Mouse (Mus musculus): ENCODE measurements around the gene Mterf1b.
"Not testable (repeated sequence)": the region's sequence is repeated elsewhere in the genome, so short reads cannot be mapped to it uniquely, and the experiment has no call there.

Mterf1b gene

DNA sequence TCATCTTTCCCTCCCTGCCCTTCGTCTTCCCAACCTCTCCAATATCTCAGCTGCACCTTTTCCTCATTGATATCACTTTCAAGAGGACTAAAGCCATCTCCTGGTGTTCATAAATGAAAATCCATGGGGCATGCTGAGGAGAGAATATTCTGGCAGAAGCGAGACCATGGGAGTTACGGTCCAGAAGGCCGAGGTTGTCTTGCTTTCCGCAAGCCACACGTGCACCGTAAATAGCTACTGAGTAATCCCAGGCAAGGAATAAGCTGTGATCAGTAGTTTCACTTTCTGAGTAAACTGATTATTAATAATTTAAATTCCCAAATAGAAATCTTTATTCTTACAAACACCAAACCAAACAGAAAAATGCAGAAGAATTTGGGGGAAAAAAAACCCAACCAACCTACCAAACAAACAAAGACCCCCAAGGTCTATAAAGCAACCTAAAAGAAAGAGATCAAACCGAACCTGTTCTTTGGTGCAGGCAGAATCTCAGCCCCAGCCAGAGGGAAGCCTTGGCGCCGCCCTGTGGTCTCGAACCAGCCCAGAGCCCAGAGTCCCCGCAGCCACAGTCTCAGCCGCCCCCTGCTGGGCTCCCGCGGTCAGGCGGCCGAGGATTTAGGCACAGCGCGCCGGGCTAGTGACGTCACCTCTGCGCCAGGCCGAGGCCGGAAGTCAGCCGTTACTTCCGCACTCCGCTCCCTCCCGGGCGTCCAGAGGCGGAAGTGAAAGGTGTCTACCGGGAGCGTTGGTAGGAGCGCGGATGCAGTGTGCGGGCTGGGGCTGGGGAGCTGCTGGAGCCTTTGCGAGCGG lies at the start of gene Mterf1b:
Gene Mterf1b (plus strand): TSS at position 697 of the 810 bp plus-strand sequence.
- DNase-seq: not testable (repeated sequence)

DNA sequence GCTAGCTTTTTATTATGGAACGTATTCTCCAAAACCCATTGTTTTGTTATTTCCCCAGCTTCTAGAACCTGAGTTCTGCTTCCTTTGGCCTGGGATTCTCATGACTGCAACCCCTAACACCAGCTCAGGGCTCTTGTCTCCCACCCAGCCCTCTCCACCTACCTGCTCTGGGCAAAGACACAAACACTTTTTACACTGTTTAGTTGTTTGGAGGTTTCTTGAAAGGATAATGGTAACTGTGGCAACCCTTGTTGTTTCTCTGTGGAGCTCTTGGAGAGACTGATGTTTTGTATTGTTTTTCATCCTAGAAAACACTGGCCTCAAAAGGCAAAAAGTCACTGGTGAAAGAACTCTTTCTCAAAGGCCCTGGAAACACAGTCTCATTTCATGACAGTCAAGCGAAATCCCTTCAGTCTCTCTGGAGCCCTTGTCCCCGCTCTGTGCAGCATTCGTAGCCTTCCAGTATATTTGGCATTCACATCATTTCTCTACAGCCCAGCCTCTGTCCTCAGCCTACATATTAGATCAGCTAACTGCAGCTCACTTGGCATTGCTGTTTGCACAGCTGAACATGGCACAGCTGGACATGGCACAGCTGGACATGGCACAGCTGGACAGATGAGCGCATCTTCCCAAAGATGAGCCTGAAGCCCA lies 32.6 kb upstream of the Mterf1b start:
- not testable (repeated sequence) for DNase-seq

DNA sequence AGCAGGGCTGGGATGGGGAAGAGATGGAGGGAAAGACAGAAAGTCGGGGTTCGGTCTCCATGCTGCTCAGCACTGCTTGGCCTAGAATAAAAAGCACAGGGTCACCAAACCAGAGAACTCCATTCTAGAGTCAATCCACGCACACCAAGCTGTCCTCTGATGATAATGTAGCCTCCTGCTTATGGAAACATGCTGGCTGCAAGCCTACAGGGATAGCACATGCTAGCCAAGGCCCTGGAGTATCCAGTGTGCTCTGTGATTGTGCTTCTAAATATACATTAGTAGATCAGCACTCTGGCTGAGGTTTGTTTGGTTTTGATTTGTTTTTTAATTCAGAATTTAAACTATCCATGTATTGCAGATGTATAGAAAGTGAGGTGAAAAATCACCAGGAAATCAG lies 30.6 kb upstream of the Mterf1b start:
- DNase-seq: no peak

GRCm38 (mm10) chr5:4162461-4162860 lies 29.7 kb upstream of the Mterf1b start:
- no peak for DNase-seq

- DNase-seq: not testable (repeated sequence)
Observed at GRCm38 (mm10) chr5:4167813-4168529, 24.2 kb upstream of the Mterf1b start.

- not testable (repeated sequence) for DNase-seq
Observed at GRCm38 (mm10) chr5:4168530-4168926, 23.6 kb upstream of the Mterf1b start.

- DNase-seq: not testable (repeated sequence)
Observed at GRCm38 (mm10) chr5:4176421-4176820, 15.7 kb upstream of the Mterf1b start.

DNA sequence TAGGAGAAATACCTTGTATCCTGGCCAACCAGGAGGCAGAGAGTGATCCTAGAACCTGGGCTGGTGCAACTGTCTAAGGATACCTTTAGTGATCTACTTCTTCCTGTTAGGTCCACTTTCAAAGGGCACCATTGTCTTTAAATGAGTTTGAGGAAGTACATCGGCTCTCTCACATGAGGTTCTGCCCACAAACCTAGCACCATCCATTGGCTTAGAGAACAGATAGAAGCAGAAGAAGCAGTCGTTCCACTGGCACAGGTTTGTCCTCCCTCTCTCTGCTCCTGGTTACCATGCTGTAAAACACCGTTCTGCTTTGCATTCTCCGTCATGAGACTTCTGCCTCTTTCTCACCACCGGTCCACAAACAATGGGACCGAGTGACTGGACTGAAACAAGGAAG lies 12.8 kb upstream of the Mterf1b start:
- no peak for DNase-seq

DNA sequence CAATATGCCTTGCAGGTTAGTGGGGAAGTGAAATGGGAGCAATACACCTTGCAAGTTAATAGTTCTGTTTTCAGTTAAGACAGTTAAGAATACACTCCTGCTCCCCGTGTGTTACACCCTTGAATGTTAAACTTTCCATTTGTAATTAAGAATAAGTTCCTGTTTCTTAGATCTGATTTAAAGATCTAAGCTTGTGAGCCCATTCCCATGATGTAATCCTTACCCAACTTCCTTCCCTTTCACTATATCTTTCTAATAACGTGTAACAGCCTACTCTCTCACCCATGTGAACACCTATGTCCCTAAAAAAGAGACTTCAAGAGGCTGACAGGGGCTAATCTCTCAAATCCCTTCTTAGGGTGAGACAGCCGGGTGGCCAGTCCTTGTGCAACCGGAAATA lies 5.4 kb upstream of the Mterf1b start:
- DNase-seq: no peak

DNA sequence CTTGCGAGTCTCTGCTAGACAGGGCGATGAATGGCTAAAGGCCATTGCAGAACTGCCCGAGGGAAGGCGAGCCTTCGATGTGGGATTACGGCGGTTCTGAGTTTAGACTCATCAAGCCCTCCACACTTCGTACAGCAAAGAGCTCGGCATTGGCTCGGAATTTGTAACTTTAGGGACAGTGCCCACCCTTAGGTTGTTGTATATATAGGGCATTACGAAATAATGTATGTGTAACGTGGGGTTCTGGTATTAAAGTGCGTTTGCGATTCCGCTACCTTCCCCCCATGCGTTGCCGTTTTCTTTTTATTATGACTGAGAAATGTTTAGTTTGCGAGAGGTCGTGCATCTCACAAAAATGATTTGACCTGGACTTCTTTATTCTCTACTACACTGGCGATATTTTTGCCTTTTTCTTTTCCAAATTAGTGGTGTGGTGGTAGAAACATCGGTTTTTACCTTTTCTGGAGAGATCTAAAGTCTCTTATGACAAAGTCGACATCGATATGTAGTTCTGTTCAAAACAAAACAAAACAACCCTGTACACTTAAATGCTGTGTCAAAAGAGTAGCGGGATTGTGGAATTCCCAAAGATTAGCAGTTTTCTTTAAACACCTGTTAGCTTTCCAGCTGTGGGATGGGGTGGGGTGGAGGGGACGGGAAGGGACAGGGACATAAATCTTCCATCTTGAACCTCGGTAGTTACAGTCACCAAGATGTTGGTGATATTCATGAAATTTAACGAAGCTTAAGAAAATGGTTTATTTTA lies 497 bp downstream of the Mterf1b start:
- DNase-seq: not testable (repeated sequence)

- no peak for DNase-seq
Observed at GRCm38 (mm10) chr5:4193247-4193628, 1.1 kb downstream of the Mterf1b start.

GRCm38 (mm10) chr5:4194166-4194565 lies 2.0 kb downstream of the Mterf1b start:
- no peak for DNase-seq

- DNase-seq: no peak
Observed at GRCm38 (mm10) chr5:4195086-4195485, 2.9 kb downstream of the Mterf1b start.

DNA sequence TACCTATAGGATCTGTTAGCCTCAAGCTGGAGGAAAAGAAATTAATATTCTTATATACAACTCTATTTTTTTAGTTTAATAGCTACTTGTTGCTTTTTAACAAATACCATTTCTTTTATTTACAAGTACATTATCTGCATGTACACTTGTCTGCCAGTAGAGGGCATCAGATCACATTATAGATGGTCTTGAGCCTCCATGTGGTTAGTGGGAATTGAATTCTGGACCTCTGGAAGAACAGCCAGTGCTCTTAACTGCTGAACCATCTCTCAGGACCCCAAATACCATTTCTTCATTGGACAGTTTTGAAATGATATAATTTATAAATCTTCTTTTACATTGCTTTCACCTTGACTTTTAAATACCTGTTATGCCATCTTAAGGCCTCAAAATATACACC lies 9.2 kb downstream of the Mterf1b start:
- DNase-seq: no peak

DNA sequence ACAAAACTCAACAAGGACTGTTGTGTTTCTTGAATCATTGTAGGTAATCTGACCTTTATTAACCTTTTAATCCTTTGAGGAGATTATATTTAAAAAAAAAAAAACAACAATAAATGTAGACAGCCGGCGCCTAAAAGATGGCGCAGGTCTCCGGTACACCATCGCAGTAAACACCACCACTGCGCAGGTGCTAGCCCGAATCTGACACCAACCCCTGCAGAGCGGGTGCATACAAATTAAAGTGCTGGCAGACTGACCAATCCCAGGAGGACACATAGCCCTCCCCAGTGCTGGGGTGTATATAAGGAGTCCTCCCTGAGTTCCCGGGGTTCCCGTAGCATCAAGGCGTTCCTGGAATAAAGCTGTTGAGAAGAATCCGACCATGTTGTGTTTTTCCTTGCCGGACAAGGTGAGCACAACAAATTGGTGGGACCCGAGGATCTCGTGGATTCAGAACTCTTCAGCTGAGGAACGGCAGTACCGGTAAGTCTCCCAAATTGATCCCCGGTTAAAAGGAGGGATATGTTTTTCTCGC lies 10.2 kb downstream of the Mterf1b start:
- not testable (repeated sequence) for DNase-seq

DNA sequence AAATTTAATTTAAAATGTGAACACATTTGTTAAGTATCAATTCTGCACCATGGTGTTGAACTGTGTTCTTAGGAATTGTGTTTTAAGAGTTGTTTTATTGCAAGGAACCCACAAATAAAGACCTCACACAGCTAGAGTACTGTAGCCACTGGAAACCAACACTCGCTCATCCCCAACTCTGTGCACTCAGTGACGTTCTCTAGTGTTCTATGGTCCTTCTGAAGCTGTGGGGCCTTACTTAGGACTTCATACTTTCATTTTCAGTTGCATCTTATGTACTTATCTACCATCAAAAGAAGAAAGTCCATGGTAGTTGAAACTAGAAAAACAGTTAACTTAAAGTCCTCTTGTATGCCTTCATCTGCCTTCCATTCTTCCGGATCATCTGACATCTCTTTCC lies 17.9 kb downstream of the Mterf1b start:
- DNase-seq: not testable (repeated sequence)

- DNase-seq: no peak
Observed at GRCm38 (mm10) chr5:4221309-4221708, 29.1 kb downstream of the Mterf1b start.

DNA sequence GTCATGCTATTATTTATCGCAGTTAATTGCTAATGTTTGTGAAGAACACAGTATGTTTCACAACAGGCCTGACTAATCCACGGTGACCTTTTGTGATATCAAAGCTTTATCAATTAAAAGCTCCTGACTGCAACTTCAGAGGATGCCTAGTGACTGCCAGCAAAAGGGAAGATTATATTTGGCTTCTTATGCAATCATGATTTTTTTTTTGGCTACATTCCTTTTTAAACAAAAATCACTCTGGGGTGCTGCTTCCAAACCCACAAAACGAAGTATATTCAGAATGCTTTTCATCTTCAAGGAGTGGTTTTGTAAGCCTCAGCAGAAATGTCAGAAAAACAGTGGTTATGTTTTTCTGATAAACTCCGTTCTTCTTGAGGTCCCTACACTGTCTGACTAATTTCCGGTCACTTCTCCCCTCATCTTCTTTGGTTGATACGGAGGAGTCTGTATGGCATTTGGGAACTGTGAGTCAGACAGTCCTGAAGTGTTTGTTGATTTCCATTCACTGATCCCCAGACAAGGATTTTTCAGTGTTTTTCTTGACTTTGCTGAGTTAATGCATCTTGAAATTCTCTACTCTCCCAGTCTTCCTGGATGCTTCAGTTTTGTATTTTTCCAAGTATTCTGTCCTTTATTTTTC lies 29.9 kb downstream of the Mterf1b start:
- no peak for DNase-seq

GRCm38 (mm10) chr5:4232163-4232562 lies 40.0 kb downstream of the Mterf1b start:
- DNase-seq: no peak

DNA sequence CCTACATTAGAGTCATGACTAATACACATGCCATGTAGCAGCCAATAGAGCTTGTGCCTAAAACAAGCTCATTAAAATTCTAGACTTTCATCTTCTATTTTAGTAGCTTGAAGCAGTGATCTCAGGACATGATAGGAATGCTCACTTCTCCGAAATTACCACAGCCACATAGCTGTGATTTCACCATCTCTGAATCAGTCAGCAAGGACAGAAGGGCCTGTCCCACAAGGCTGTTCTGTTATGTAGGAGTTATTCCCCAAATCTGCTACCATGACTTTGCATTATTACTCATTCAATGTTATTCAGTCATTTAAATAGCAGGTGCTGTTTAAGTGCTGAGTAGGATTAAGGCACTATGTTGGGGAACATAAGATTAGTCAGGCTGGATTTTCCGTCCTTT lies 42.3 kb downstream of the Mterf1b start:
- DNase-seq: no peak

- no peak for DNase-seq
Observed at GRCm38 (mm10) chr5:4240120-4240519, 48.0 kb downstream of the Mterf1b start.

- no peak for DNase-seq
Observed at GRCm38 (mm10) chr5:4245004-4245403, 52.8 kb downstream of the Mterf1b start.

Measured in right cerebral cortex, postnatal 4 days (tissue).